Mouse (Mus musculus) bone marrow, adult 2 months (tissue): ENCODE measurements around the gene Zscan10. TPM values are rescaled to one million over a fixed set of nuclear protein-coding genes. Genes with fewer than 3 reads are reported as not detected.

Source experiments
- H3K27ac ChIP-seq: fragments of 200-500 bp; 2 replicates; pipeline ENCODE4 v1.5.1; 2012; ENCODE audit warnings: low read depth, mild to moderate bottlenecking, control low read depth, inconsistent platforms, low read length; ENCODE audit not compliant: control insufficient read depth, poor library complexity, insufficient read depth
- H3K4me1 ChIP-seq: fragments of 200-500 bp; 2 replicates; pipeline ENCODE4 v1.6.1; 2011; ENCODE audit warnings: low read length; ENCODE audit not compliant: control insufficient read depth, insufficient read depth
- H3K4me3 ChIP-seq: fragments of 200-500 bp; replicated peaks from 2 replicates; pipeline ENCODE3; 2011; ENCODE audit warnings: mild to moderate bottlenecking, low read depth, low read length, control low read depth; ENCODE audit not compliant: control insufficient read depth
- CTCF ChIP-seq: fragments of 200-500 bp; IDR thresholded peaks from 2 replicates; pipeline ENCODE4 v1.5.1; 2011; ENCODE audit warnings: low read length, control low read depth; ENCODE audit not compliant: control insufficient read depth, insufficient read depth
- POLR2A ChIP-seq: fragments of 200-500 bp; IDR thresholded peaks from 2 replicates; pipeline ENCODE4 v1.6.1; 2011; ENCODE audit warnings: low read depth, mild to moderate bottlenecking, control low read depth, low read length, borderline replicate concordance; ENCODE audit not compliant: control insufficient read depth
- WGBS: fragments of 180-500 bp; shearing (Covaris S2); methylation state at CpG from one replicate; pipeline ENCODE4 v1.1.7; 2018; 5-methylcytosine and 5-hydroxymethylcytosine counted together
- polyA plus RNA-seq: library from polyadenylated mRNA; stranded (reverse); fragments of >200 nt; gene quantifications from 2 replicates; pipeline ENCODE4 v1.2.4, GENCODE M21; 2011; ENCODE audit warnings: low replicate concordance; ENCODE audit not compliant: missing spikeins, insufficient read depth, insufficient read length

Gene Zscan10
- polyA plus RNA-seq, 1 experiment: 4.2 TPM

GRCm38 (mm10) chr17:23555243-23555916 is 45.3 kb upstream of the Zscan10 start:
- no peak overlapping the region for H3K27ac ChIP-seq
- no peaks in the 10 kb centered on the region for H3K4me1 ChIP-seq
- no peak overlapping the region for H3K4me3 ChIP-seq
- no peak for TF ChIP-seq POLR2A
- TF ChIP-seq CTCF: no peak
- 69% methylated on average over 7 of the region's 7 CpGs for WGBS

GRCm38 (mm10) chr17:23559767-23560166 is 40.9 kb upstream of the Zscan10 start:
- WGBS: 70% methylated on average over 11 of the region's 11 CpGs

DNA sequence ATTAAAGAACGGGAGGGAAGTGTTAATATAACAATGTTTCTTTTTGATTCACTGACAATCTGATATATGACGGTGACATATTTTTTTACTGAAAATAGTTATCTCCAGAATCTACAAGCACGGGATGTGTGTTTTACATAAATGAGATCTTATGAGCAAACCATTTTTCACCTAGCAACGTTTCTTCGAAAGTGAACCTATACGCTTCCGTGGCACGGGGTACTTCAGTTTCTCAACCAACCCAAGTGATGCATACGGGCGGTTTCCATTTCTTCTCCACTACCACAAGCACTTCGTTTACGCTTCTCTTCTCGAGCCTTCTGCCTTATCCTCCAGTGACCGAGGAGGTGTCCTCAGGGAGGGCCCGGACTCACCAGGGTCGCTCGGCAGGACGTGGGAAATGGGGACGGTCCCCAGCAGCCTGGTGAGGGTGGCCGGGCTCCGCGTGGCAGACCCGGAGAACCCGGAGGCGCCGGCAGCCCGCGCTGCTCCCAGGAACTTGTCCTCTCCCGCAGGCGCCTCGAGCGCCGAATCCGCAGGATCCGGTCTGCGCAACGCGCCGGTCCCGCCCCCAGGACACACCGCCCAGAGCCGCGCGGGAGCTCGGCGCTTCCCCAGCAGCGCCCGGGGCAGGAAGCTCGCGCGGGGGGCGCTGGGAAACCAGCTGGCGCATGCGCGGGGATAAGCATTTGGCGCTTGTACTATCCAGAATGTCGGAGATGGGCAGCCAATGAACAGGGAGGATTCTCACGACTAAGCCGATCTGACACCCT is 36.9 kb upstream of the Zscan10 start, which contains the start of gene Zfp213:
Zfp213 (minus strand) TSS at position 644 of the 773 bp plus-strand sequence.
- no peaks in the 10 kb centered on the region; the same call in 1 of the 2 replicates for H3K4me1 ChIP-seq
- under 1% methylated on average over 59 of the region's 59 CpGs for WGBS
- peak within 1 kb of the TSS; percentile 93 for H3K27ac ChIP-seq
- peak within 1 kb of the TSS; percentile 82 for H3K4me3 ChIP-seq
- TF ChIP-seq CTCF (no peak), POLR2A (peak; percentile 88)

More at GRCm38 (mm10) chr17:23559767-23560166, 40.9 kb upstream of the Zscan10 start:
- Histone ChIP-seq H3K4me3 (no peak overlapping the region), H3K4me1 (no peaks in the 10 kb centered on the region), H3K27ac (no peak overlapping the region)
- peak; percentile 62; the same call in 1 of the 2 replicates for TF ChIP-seq CTCF
- TF ChIP-seq POLR2A: no peak

- no peak for TF ChIP-seq CTCF
- TF ChIP-seq POLR2A: no peak
- whole genome bisulfite sequencing: 0% methylated on average over 8 of the region's 8 CpGs
- peak overlapping the region; percentile 93 for H3K27ac ChIP-seq
- peak overlapping the region; percentile 82 for H3K4me3 ChIP-seq
- H3K4me1 ChIP-seq: no peaks in the 10 kb centered on the region; the same call in 1 of the 2 replicates
These were observed 36.3 kb upstream of the Zscan10 start for GRCm38 (mm10) chr17:23564368-23564715.

GRCm38 (mm10) chr17:23566787-23567186 is 33.9 kb upstream of the Zscan10 start:
- TF ChIP-seq CTCF (peak; percentile 34; the same call in 1 of the 2 replicates), POLR2A (no peak)
- WGBS: 35% methylated on average over 5 of the region's 5 CpGs
- Histone ChIP-seq H3K27ac (no peak overlapping the region), H3K4me3 (no peak overlapping the region), H3K4me1 (peaks cover 2% of the 10 kb centered on the region; the same call in 1 of the 2 replicates)

- Histone ChIP-seq H3K4me1 (peaks cover 2% of the 10 kb centered on the region; the same call in 1 of the 2 replicates), H3K4me3 (no peak overlapping the region), H3K27ac (no peak overlapping the region)
- WGBS: 56% methylated on average over 5 of the region's 5 CpGs
- TF ChIP-seq POLR2A (no peak), CTCF (no peak)
These were observed 32.3 kb upstream of the Zscan10 start for GRCm38 (mm10) chr17:23568370-23568769.

DNA sequence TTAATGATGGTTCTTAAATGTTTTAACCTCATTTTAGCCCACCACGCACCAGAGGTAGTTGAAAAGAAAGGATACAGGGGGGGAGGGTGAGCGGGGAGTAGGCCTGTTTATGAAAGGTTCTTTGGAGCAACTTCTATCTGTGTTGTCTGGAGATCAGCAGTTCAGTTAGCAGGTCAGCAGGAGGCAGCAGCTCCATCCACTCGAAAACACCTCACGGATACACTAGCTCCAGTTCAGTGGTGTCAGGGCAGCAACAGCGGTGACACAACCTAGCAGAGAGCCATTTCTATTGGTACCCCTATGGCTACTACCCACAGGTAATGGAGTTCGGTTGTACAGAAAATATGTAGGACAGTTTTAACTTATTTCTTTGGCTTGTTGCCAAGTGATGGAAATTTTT is 30.6 kb upstream of the Zscan10 start:
- H3K27ac ChIP-seq: no peak overlapping the region
- no peak overlapping the region for H3K4me3 ChIP-seq
- 12% methylated on average over 6 of the region's 6 CpGs for WGBS
- H3K4me1 ChIP-seq: peaks cover 2% of the 10 kb centered on the region; the same call in 1 of the 2 replicates
- TF ChIP-seq POLR2A: no peak
- peak; percentile 81 for TF ChIP-seq CTCF

DNA sequence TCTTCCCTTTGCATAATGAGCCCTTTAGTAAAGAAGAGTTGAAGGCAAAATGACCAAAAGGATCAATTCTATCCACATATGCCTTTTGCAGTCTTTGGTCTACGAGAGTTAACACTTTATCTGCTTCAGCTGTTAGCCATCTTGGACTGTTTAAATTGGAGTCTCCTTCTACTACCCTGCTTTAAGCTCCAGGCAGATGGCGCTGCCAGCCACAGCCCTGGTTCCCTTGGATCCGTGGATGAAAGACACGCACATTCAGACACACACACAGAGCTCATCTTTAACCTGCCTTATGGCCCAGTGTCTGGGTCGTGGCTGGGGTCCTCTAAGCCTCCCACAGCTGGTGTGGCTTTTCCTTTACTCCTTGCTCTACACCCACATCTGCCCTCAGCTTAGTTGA is 29.6 kb upstream of the Zscan10 start:
- WGBS: 18% methylated on average over 5 of the region's 5 CpGs
- no peak for TF ChIP-seq POLR2A
- peak; percentile 25; the same call in 1 of the 2 replicates for TF ChIP-seq CTCF

More for the DNA sequence above, 29.6 kb upstream of the Zscan10 start:
- Histone ChIP-seq H3K4me1 (peaks cover 2% of the 10 kb centered on the region; the same call in 1 of the 2 replicates), H3K4me3 (no peak overlapping the region), H3K27ac (no peak overlapping the region; the same call in 1 of the 2 replicates)
